Mouse (Mus musculus) limb, embryonic 13.5 days (tissue): ENCODE measurements around the gene Rnf227. TPM values are rescaled to one million over a fixed set of nuclear protein-coding genes. Genes with fewer than 3 reads are reported as not detected.

Source experiments
- polyA plus RNA-seq: library from polyadenylated mRNA; unstranded; fragments of >200 nt; fragmentation: Nextera tagmentation; extraction: Ambion mirVana; gene quantifications from 2 replicates; pipeline ENCODE4 v1.2.1, GENCODE M21; 2015

Rnf227 gene
- polyA plus RNA-seq, 1 experiment from 2014 or later = 24.6 TPM

Other genes starting within 250 kb of the Rnf227 start
- gene Per1, start 245.2 kb upstream of the Rnf227 start, polyA plus RNA-seq = 9.3 and 12.0 TPM in 2 replicates
- 0.74 and 1.2 TPM in 2 replicates for gene Hes7, start 220.1 kb upstream of the Rnf227 start, polyA plus RNA-seq
- gene 9130213A22Rik, start 217.9 kb upstream of the Rnf227 start, polyA plus RNA-seq = 0.52 and 0.55 TPM in 2 replicates
- gene Aloxe3, start 214.6 kb upstream of the Rnf227 start, polyA plus RNA-seq = 1.6 TPM in 2 replicates
- gene Alox12b, start 183.5 kb upstream of the Rnf227 start, polyA plus RNA-seq = 0.22 and 0.25 TPM in 2 replicates
- 0.08 and 0.09 TPM in 2 replicates for gene Alox8, start 142.6 kb upstream of the Rnf227 start, polyA plus RNA-seq
- gene Gucy2e, start 103.4 kb upstream of the Rnf227 start, polyA plus RNA-seq = 0.09 and 0.25 TPM in 2 replicates
- gene Cntrob, start 16.7 kb upstream of the Rnf227 start, polyA plus RNA-seq = 25.3 and 26.4 TPM in 2 replicates
- gene Trappc1, start 16.5 kb upstream of the Rnf227 start, polyA plus RNA-seq = 153 and 162 TPM in 2 replicates
- gene Kcnab3, start 14.2 kb upstream of the Rnf227 start, polyA plus RNA-seq = 2.4 and 2.8 TPM in 2 replicates
- 117 and 119 TPM in 2 replicates for gene Chd3, start 28.9 kb downstream of the Rnf227 start, polyA plus RNA-seq
- gene Naa38, start 55.0 kb downstream of the Rnf227 start, polyA plus RNA-seq = 127 and 137 TPM in 2 replicates
- gene Cyb5d1, start 55.2 kb downstream of the Rnf227 start, polyA plus RNA-seq = 35.6 and 38.1 TPM in 2 replicates
- gene Tmem88, start 57.8 kb downstream of the Rnf227 start, polyA plus RNA-seq = 24.0 and 25.6 TPM in 2 replicates
- gene Kdm6b, start 73.2 kb downstream of the Rnf227 start, polyA plus RNA-seq = 47.3 and 49.3 TPM in 2 replicates
- 2.2 and 2.4 TPM in 2 replicates for gene Dnah2, start 208.6 kb downstream of the Rnf227 start, polyA plus RNA-seq
- gene Efnb3, start 219.7 kb downstream of the Rnf227 start, polyA plus RNA-seq = 45.8 and 47.6 TPM in 2 replicates
- 28.3 and 31.0 TPM in 2 replicates for gene Wrap53, start 239.8 kb downstream of the Rnf227 start, polyA plus RNA-seq
- 158 and 161 TPM in 2 replicates for gene Trp53, start 239.9 kb downstream of the Rnf227 start, polyA plus RNA-seq